Mouse (Mus musculus): Measurements from ENCODE around the gene Mtmr12. TPM values are rescaled to one million over a fixed set of nuclear protein-coding genes. Genes with fewer than 3 reads are reported as not detected.

The Mtmr12 gene
- polyA plus RNA-seq, 1 experiment: 32.0 TPM

- H3K27ac ChIP-seq (ENCODE audit: insufficient read depth, low read length): no peak overlapping the region
Observed at GRCm38 (mm10) chr15:12217849-12218248, 13.0 kb downstream of the Mtmr12 start.

GRCm38 (mm10) chr15:12218583-12219382, 14.0 kb downstream of the Mtmr12 start:
- no peak overlapping the region for H3K9ac ChIP-seq (ENCODE audit: low read depth, poor library complexity, severe bottlenecking)
- H3K36me3 ChIP-seq (ENCODE audit: control insufficient read depth, insufficient read depth, low read length, poor library complexity, severe bottlenecking): no peaks in the 10 kb centered on the region
- H3K4me1 ChIP-seq (ENCODE audit: control insufficient read depth, insufficient read depth, low read length): peaks cover 2% of the 10 kb centered on the region
- no peaks in the 10 kb centered on the region for H3K9me3 ChIP-seq (replicated peaks; ENCODE audit: control insufficient read depth, insufficient read depth, low read length, poor library complexity, severe bottlenecking)
- H3K27ac ChIP-seq (ENCODE audit: insufficient read depth, low read length): no peak overlapping the region
- no peak overlapping the region for H3K4me3 ChIP-seq (ENCODE audit: low read depth, low read length)
- TF ChIP-seq POLR2A (IDR thresholded peaks at IDR 0.05; ENCODE audit: insufficient read depth, low read length): no peak
- TF ChIP-seq CTCF (IDR thresholded peaks at IDR 0.05; ENCODE audit: low read depth, low read length): no peak
- no peak for TF ChIP-seq EP300 (IDR thresholded peaks at IDR 0.05; ENCODE audit: insufficient read depth, low read depth, low read length)
- no peaks in the 10 kb centered on the region for H3K27me3 ChIP-seq (ENCODE audit: control insufficient read depth, insufficient read depth, low read length, poor library complexity, severe bottlenecking)

More at GRCm38 (mm10) chr15:12217849-12218248, 13.0 kb downstream of the Mtmr12 start:
- Histone ChIP-seq H3K4me1 (ENCODE audit: control insufficient read depth, insufficient read depth, low read length) (peaks cover 2% of the 10 kb centered on the region), H3K27me3 (ENCODE audit: control insufficient read depth, insufficient read depth, low read length, poor library complexity, severe bottlenecking) (no peaks in the 10 kb centered on the region), H3K9me3 (replicated peaks; ENCODE audit: control insufficient read depth, insufficient read depth, low read length, poor library complexity, severe bottlenecking) (no peaks in the 10 kb centered on the region), H3K36me3 (ENCODE audit: control insufficient read depth, insufficient read depth, low read length, poor library complexity, severe bottlenecking) (no peaks in the 10 kb centered on the region), H3K9ac (ENCODE audit: low read depth, poor library complexity, severe bottlenecking) (no peak overlapping the region), H3K4me3 (ENCODE audit: low read depth, low read length) (no peak overlapping the region)
- TF ChIP-seq POLR2A (IDR thresholded peaks at IDR 0.05; ENCODE audit: insufficient read depth, low read length) (no peak), EP300 (IDR thresholded peaks at IDR 0.05; ENCODE audit: insufficient read depth, low read depth, low read length) (no peak), CTCF (IDR thresholded peaks at IDR 0.05; ENCODE audit: low read depth, low read length) (no peak)

- H3K4me1 ChIP-seq (ENCODE audit: control insufficient read depth, insufficient read depth, low read length): peaks cover 2% of the 10 kb centered on the region
Observed at GRCm38 (mm10) chr15:12221131-12221530, 16.3 kb downstream of the Mtmr12 start.

DNA sequence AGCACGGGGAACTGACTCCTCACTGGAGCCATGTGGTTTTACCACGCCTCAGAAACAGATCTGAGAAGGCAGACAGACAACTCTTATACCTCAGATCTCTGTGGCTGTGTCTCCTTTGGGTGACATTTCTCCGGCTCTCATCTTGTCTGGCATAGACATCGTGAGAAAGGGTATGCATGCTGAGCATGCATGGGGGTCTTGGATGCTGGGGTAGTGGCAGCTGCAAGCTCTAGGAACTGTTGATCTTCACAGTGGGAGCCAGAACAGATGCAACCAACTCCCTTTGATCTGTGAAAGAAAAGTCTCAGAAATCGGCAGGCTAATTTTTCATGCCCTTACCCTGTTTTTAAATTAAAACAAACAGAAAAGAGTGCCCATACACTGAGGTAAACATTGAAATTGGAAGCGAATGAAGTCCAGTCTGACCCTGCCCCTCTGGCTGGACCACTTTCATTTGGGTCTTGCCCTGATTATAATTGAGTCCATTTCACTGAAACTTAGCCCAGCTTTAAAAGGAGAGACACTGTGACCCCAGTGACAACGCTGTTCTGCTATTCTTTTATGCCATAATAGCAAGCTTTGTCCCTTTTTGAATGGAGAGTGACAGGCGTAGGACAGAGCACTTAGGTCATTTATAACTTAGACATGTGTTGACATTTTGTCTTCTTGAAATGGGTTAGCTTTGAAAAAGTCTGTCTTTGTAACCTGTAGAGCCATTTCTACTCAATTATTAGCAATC, 17.9 kb downstream of the Mtmr12 start:
- H3K9me3 ChIP-seq (replicated peaks; ENCODE audit: control insufficient read depth, insufficient read depth, low read length, poor library complexity, severe bottlenecking): no peaks in the 10 kb centered on the region
- no peaks in the 10 kb centered on the region for H3K4me1 ChIP-seq (ENCODE audit: control insufficient read depth, insufficient read depth, low read length)
- H3K27me3 ChIP-seq (ENCODE audit: control insufficient read depth, insufficient read depth, low read length, poor library complexity, severe bottlenecking): no peaks in the 10 kb centered on the region
- no peak overlapping the region for H3K4me3 ChIP-seq (ENCODE audit: low read depth, low read length)
- no peak overlapping the region for H3K9ac ChIP-seq (ENCODE audit: low read depth, poor library complexity, severe bottlenecking)
- no peak for TF ChIP-seq CTCF (IDR thresholded peaks at IDR 0.05; ENCODE audit: low read depth, low read length)
- no peak for TF ChIP-seq POLR2A (IDR thresholded peaks at IDR 0.05; ENCODE audit: insufficient read depth, low read length)
- TF ChIP-seq EP300 (IDR thresholded peaks at IDR 0.05; ENCODE audit: insufficient read depth, low read depth, low read length): no peak
- H3K27ac ChIP-seq (ENCODE audit: insufficient read depth, low read length): no peak overlapping the region
- no peaks in the 10 kb centered on the region for H3K36me3 ChIP-seq (ENCODE audit: control insufficient read depth, insufficient read depth, low read length, poor library complexity, severe bottlenecking)

More at GRCm38 (mm10) chr15:12221131-12221530, 16.3 kb downstream of the Mtmr12 start:
- H3K4me3 ChIP-seq (ENCODE audit: low read depth, low read length): no peak overlapping the region
- no peak overlapping the region for H3K9ac ChIP-seq (ENCODE audit: low read depth, poor library complexity, severe bottlenecking)
- no peaks in the 10 kb centered on the region for H3K36me3 ChIP-seq (ENCODE audit: control insufficient read depth, insufficient read depth, low read length, poor library complexity, severe bottlenecking)
- H3K9me3 ChIP-seq (replicated peaks; ENCODE audit: control insufficient read depth, insufficient read depth, low read length, poor library complexity, severe bottlenecking): no peaks in the 10 kb centered on the region
- no peak overlapping the region for H3K27ac ChIP-seq (ENCODE audit: insufficient read depth, low read length)
- H3K27me3 ChIP-seq (ENCODE audit: control insufficient read depth, insufficient read depth, low read length, poor library complexity, severe bottlenecking): no peaks in the 10 kb centered on the region
- TF ChIP-seq EP300 (IDR thresholded peaks at IDR 0.05; ENCODE audit: insufficient read depth, low read depth, low read length) (no peak), POLR2A (IDR thresholded peaks at IDR 0.05; ENCODE audit: insufficient read depth, low read length) (no peak), CTCF (IDR thresholded peaks at IDR 0.05; ENCODE audit: low read depth, low read length) (no peak)

GRCm38 (mm10) chr15:12223393-12223792, 18.6 kb downstream of the Mtmr12 start:
- H3K27me3 ChIP-seq (ENCODE audit: control insufficient read depth, insufficient read depth, low read length, poor library complexity, severe bottlenecking): no peaks in the 10 kb centered on the region
- TF ChIP-seq POLR2A (IDR thresholded peaks at IDR 0.05; ENCODE audit: insufficient read depth, low read length) (no peak), CTCF (IDR thresholded peaks at IDR 0.05; ENCODE audit: low read depth, low read length) (no peak), EP300 (IDR thresholded peaks at IDR 0.05; ENCODE audit: insufficient read depth, low read depth, low read length) (no peak)
- H3K4me3 ChIP-seq (ENCODE audit: low read depth, low read length): no peak overlapping the region
- no peak overlapping the region for H3K9ac ChIP-seq (ENCODE audit: low read depth, poor library complexity, severe bottlenecking)
- no peaks in the 10 kb centered on the region for H3K4me1 ChIP-seq (ENCODE audit: control insufficient read depth, insufficient read depth, low read length)
- no peak overlapping the region for H3K27ac ChIP-seq (ENCODE audit: insufficient read depth, low read length)
- no peaks in the 10 kb centered on the region for H3K36me3 ChIP-seq (ENCODE audit: control insufficient read depth, insufficient read depth, low read length, poor library complexity, severe bottlenecking)
- H3K9me3 ChIP-seq (replicated peaks; ENCODE audit: control insufficient read depth, insufficient read depth, low read length, poor library complexity, severe bottlenecking): no peaks in the 10 kb centered on the region

GRCm38 (mm10) chr15:12224239-12224638, 19.4 kb downstream of the Mtmr12 start:
- no peak overlapping the region for H3K27ac ChIP-seq (ENCODE audit: insufficient read depth, low read length)
- no peaks in the 10 kb centered on the region for H3K36me3 ChIP-seq (ENCODE audit: control insufficient read depth, insufficient read depth, low read length, poor library complexity, severe bottlenecking)
- H3K9me3 ChIP-seq (replicated peaks; ENCODE audit: control insufficient read depth, insufficient read depth, low read length, poor library complexity, severe bottlenecking): no peaks in the 10 kb centered on the region
- H3K9ac ChIP-seq (ENCODE audit: low read depth, poor library complexity, severe bottlenecking): no peak overlapping the region
- no peak for TF ChIP-seq EP300 (IDR thresholded peaks at IDR 0.05; ENCODE audit: insufficient read depth, low read depth, low read length)
- TF ChIP-seq POLR2A (IDR thresholded peaks at IDR 0.05; ENCODE audit: insufficient read depth, low read length): no peak
- no peak for TF ChIP-seq CTCF (IDR thresholded peaks at IDR 0.05; ENCODE audit: low read depth, low read length)
- H3K27me3 ChIP-seq (ENCODE audit: control insufficient read depth, insufficient read depth, low read length, poor library complexity, severe bottlenecking): no peaks in the 10 kb centered on the region
- H3K4me1 ChIP-seq (ENCODE audit: control insufficient read depth, insufficient read depth, low read length): no peaks in the 10 kb centered on the region
- H3K4me3 ChIP-seq (ENCODE audit: low read depth, low read length): no peak overlapping the region
